8 mouse cellular contexts compared by ENCODE assay signal in genomic region chr19:22448340-22449288, GRCm38 (mm10).
DNase-seq lines count a peak whose midpoint lies in the region; ATAC-seq and TF ChIP-seq lines count a peak whose summit lies in the region.

No protein-coding gene starts in this region.

- no peak overlapping the region for H3K9ac ChIP-seq in heart, adult 2 months (ENCODE audit: low read depth, low read length)
- H3K9ac ChIP-seq in heart, embryonic 16.5 days (ENCODE audit: low read length) = no peak overlapping the region
- H3K9ac ChIP-seq in midbrain, embryonic 12.5 days (replicated peaks) = peak overlapping the region; percentile 29; the same call in 1 of the 2 replicates

- H3K27ac ChIP-seq in heart, adult 2 months = peak overlapping the region; percentile 51; the same call in 1 of the 2 replicates
- H3K27ac ChIP-seq in heart, embryonic 16.5 days (ENCODE audit: low read length) = no peak overlapping the region
- H3K27ac ChIP-seq in midbrain, embryonic 12.5 days (replicated peaks) = no peak overlapping the region

- no peak for ATAC-seq in heart, embryonic 16.5 days (replicated peaks; ENCODE audit: extremely low read depth, insufficient read depth, low FRiP score)
- peak; percentile 68 for ATAC-seq in midbrain, embryonic 12.5 days (ENCODE audit: low FRiP score, low read depth)

- H3K4me2 ChIP-seq in heart, embryonic 16.5 days (ENCODE audit: low read depth, low read length) = peak overlapping the region; percentile 68
- H3K4me2 ChIP-seq in midbrain, embryonic 12.5 days (replicated peaks) = peak overlapping the region; percentile 80

- 30% methylated on average over 20 of the region's 20 CpGs for WGBS in heart, adult 2 months
- WGBS in heart, embryonic 16.5 days = 36% methylated on average over 20 of the region's 20 CpGs
- 31% methylated on average over 20 of the region's 20 CpGs for WGBS in midbrain, embryonic 12.5 days

- no peak for TF ChIP-seq EP300 in heart, adult 2 months (IDR thresholded peaks at IDR 0.05; ENCODE audit: insufficient read depth, low read depth, low read length)

- no peaks in the 10 kb centered on the region for H3K36me3 ChIP-seq in heart, adult 2 months (ENCODE audit: control insufficient read depth, insufficient read depth, low read length)
- H3K36me3 ChIP-seq in heart, embryonic 16.5 days (ENCODE audit: control insufficient read depth, insufficient read depth) = no peaks in the 10 kb centered on the region
- no peaks in the 10 kb centered on the region for H3K36me3 ChIP-seq in midbrain, embryonic 12.5 days

- peak overlapping the region; percentile 14; the same call in 1 of the 2 replicates for H3K4me3 ChIP-seq in heart, adult 2 months
- peak overlapping the region; percentile 42 for H3K4me3 ChIP-seq in heart, embryonic 16.5 days (ENCODE audit: low read length)
- H3K4me3 ChIP-seq in midbrain, embryonic 12.5 days = peak overlapping the region; percentile 44

- H3K9me3 ChIP-seq in heart, embryonic 16.5 days (replicated peaks; ENCODE audit: control insufficient read depth, low read length) = no peaks in the 10 kb centered on the region
- H3K9me3 ChIP-seq in midbrain, embryonic 12.5 days = no peaks in the 10 kb centered on the region

- intact Hi-C loops in heart, adult 2 months (cut with DNase I) = no loop called here
- intact Hi-C loops in gastrocnemius, postnatal 36 days (cut with DNase I) = no loop called here

- H3K79me2 ChIP-seq in heart, adult 2 months (replicated peaks; ENCODE audit: control insufficient read depth, insufficient read depth, low read length) = no peaks in the 10 kb centered on the region

- no peak for TF ChIP-seq POLR2A in heart, adult 2 months (IDR thresholded peaks at IDR 0.05; ENCODE audit: insufficient read depth, low read depth, low read length)

- no peak for TF ChIP-seq CTCF in heart, adult 2 months (IDR thresholded peaks at IDR 0.05)

- H3K4me1 ChIP-seq in heart, adult 2 months (ENCODE audit: control insufficient read depth, insufficient read depth, low read length) = no peaks in the 10 kb centered on the region
- H3K4me1 ChIP-seq in heart, embryonic 16.5 days (ENCODE audit: control insufficient read depth, insufficient read depth, low read length) = peaks cover 5% of the 10 kb centered on the region; the same call in 1 of the 2 replicates
- peaks cover 18% of the 10 kb centered on the region for H3K4me1 ChIP-seq in midbrain, embryonic 12.5 days

- no peak for DNase-seq in heart, adult 2 months
- DNase-seq in heart, postnatal 4 days = no peak
- DNase-seq in cerebellum, adult 9-10 months = peak; percentile 72
- DNase-seq in natural killer cell, adult 2 months (ENCODE audit: low spot score in 2 of 2) = no peak
- no peak for DNase-seq in gastrocnemius, postnatal 36 days
- DNase-seq in spleen, adult 18-20 months = no peak

- H3K27me3 ChIP-seq in heart, adult 2 months (ENCODE audit: control insufficient read depth, insufficient read depth, low read length) = no peaks in the 10 kb centered on the region
- H3K27me3 ChIP-seq in heart, embryonic 16.5 days (ENCODE audit: control insufficient read depth, insufficient read depth, low read length) = no peaks in the 10 kb centered on the region
- H3K27me3 ChIP-seq in midbrain, embryonic 12.5 days = peaks cover 3% of the 10 kb centered on the region; the same call in 1 of the 2 replicates
